Mouse (Mus musculus) liver, embryonic 11.5 days (tissue): Measurements from ENCODE around the gene Spry2. TPM values are rescaled to one million over a fixed set of nuclear protein-coding genes. Genes with fewer than 3 reads are reported as not detected.

Experiments used
- ATAC-seq: fragments of 200-750 bp; cut with Nextera tagmentation; replicated peaks from 2 replicates; pipeline ENCODE4 v1.8.0; 2017; ENCODE audit warnings: moderate number of reproducible peaks, mild to moderate bottlenecking, moderate TSS enrichment, moderate library complexity; ENCODE audit not compliant: low FRiP score
- DNase-seq: peaks from one replicate; pipeline ENCODE4 v3.0.0-alpha.2; 2017; ENCODE audit warnings: low spot score
- H3K27ac ChIP-seq: fragments of 300-500 bp; sonication (generic); 2 replicates; pipeline ENCODE4 v1.5.1; 2014; ENCODE audit warnings: mild to moderate bottlenecking, low read depth, low read length, control low read depth
- H3K27me3 ChIP-seq: fragments of 300-500 bp; sonication (generic); replicated peaks from 2 replicates; pipeline ENCODE4 v1.6.1; 2014; ENCODE audit warnings: low read length, mixed read lengths; ENCODE audit not compliant: control insufficient read depth, insufficient read depth
- H3K36me3 ChIP-seq: fragments of 300-500 bp; sonication (generic); 2 replicates; pipeline ENCODE4 v1.6.1; 2014; ENCODE audit warnings: mild to moderate bottlenecking, low read length, moderate library complexity, mixed read lengths; ENCODE audit not compliant: control insufficient read depth, insufficient read depth
- H3K4me1 ChIP-seq: fragments of 300-500 bp; sonication (generic); replicated peaks from 2 replicates; pipeline ENCODE4 v1.6.1; 2014; ENCODE audit warnings: low read length, mixed read lengths; ENCODE audit not compliant: control insufficient read depth, insufficient read depth
- H3K4me2 ChIP-seq: fragments of 300-500 bp; sonication (generic); 2 replicates; pipeline ENCODE4 v1.6.1; 2014; ENCODE audit warnings: mild to moderate bottlenecking, control low read depth, moderate library complexity
- H3K4me3 ChIP-seq: fragments of 300-500 bp; sonication (generic); 2 replicates; pipeline ENCODE4 v1.5.1; 2014; ENCODE audit warnings: low read depth, low read length, control low read depth
- H3K9ac ChIP-seq: fragments of 300-500 bp; sonication (generic); 2 replicates; pipeline ENCODE4 v1.6.1; 2014; ENCODE audit warnings: low read depth, low read length, control low read depth
- H3K9me3 ChIP-seq: fragments of 300-500 bp; sonication (generic); 2 replicates; pipeline ENCODE4 v1.6.1; 2016; ENCODE audit warnings: low read length, inconsistent platforms, mixed read lengths; ENCODE audit not compliant: control insufficient read depth
- WGBS: fragments of 180-500 bp; shearing (Covaris S2); extraction: QIAGEN DNeasy Blood & Tissue Kit; methylation state at CpG from one replicate; pipeline ENCODE4 v1.1.7; 2014; 5-methylcytosine and 5-hydroxymethylcytosine counted together
- polyA plus RNA-seq: library from polyadenylated mRNA; unstranded; fragments of >200 nt; fragmentation: Nextera tagmentation; extraction: Ambion mirVana; gene quantifications from 2 replicates; pipeline ENCODE4 v1.2.1, GENCODE M21; 2014

Gene Spry2
- polyA plus RNA-seq, 1 experiment from 2014 or later, result 15.3 TPM

GRCm38 (mm10) chr14:105920395-105921216 is 24.0 kb upstream of the Spry2 start:
- no peaks in the 10 kb centered on the region for H3K9me3 ChIP-seq
- no peak overlapping the region for H3K9ac ChIP-seq
- H3K4me2 ChIP-seq, result peak overlapping the region; percentile 36
- 15% methylated on average over 23 of the region's 23 CpGs for WGBS
- 0 out of 2 replicates have a peak, but pooled peaks cover 3% of the 10 kb centered on the region for H3K27me3 ChIP-seq
- ATAC-seq (no peak), DNase-seq (no peak)
- no peak overlapping the region for H3K27ac ChIP-seq
- no peak overlapping the region for H3K4me3 ChIP-seq
- peaks cover 9% of the 10 kb centered on the region; the same call in 1 of the 2 replicates for H3K4me1 ChIP-seq
- H3K36me3 ChIP-seq, result no peaks in the 10 kb centered on the region

GRCm38 (mm10) chr14:105907216-105907615 is 10.6 kb upstream of the Spry2 start:
- WGBS, result 81% methylated on average over 6 of the region's 6 CpGs
- Histone ChIP-seq H3K4me3 (no peak overlapping the region), H3K36me3 (no peaks in the 10 kb centered on the region), H3K9me3 (no peaks in the 10 kb centered on the region), H3K27me3 (no peaks in the 10 kb centered on the region), H3K9ac (no peak overlapping the region), H3K4me2 (no peak overlapping the region), H3K4me1 (no peaks in the 10 kb centered on the region), H3K27ac (no peak overlapping the region)
- ATAC-seq (no peak), DNase-seq (no peak)

GRCm38 (mm10) chr14:105905935-105906334 is 9.3 kb upstream of the Spry2 start:
- ATAC-seq, result no peak

GRCm38 (mm10) chr14:105905509-105905908 is 8.9 kb upstream of the Spry2 start:
- Histone ChIP-seq H3K4me1 (no peaks in the 10 kb centered on the region), H3K27me3 (no peaks in the 10 kb centered on the region), H3K9ac (no peak overlapping the region), H3K36me3 (no peaks in the 10 kb centered on the region), H3K4me3 (no peak overlapping the region), H3K4me2 (no peak overlapping the region), H3K27ac (no peak overlapping the region), H3K9me3 (no peaks in the 10 kb centered on the region)
- 87% methylated on average over 4 of the region's 4 CpGs for WGBS
- ATAC-seq (no peak), DNase-seq (no peak)

More at GRCm38 (mm10) chr14:105905935-105906334, 9.3 kb upstream of the Spry2 start:
- no peak overlapping the region for H3K9ac ChIP-seq
- no peaks in the 10 kb centered on the region for H3K9me3 ChIP-seq
- no peak overlapping the region for H3K4me2 ChIP-seq
- 80% methylated on average over 5 of the region's 5 CpGs for WGBS
- no peak for DNase-seq
- H3K4me1 ChIP-seq, result no peaks in the 10 kb centered on the region
- no peak overlapping the region for H3K27ac ChIP-seq
- H3K36me3 ChIP-seq, result no peaks in the 10 kb centered on the region
- no peak overlapping the region for H3K4me3 ChIP-seq
- no peaks in the 10 kb centered on the region for H3K27me3 ChIP-seq

- H3K4me1 ChIP-seq, result no peaks in the 10 kb centered on the region
- H3K4me3 ChIP-seq, result no peak overlapping the region
- no peaks in the 10 kb centered on the region for H3K9me3 ChIP-seq
- H3K36me3 ChIP-seq, result no peaks in the 10 kb centered on the region
- H3K27me3 ChIP-seq, result no peaks in the 10 kb centered on the region; the same call in 1 of the 2 replicates
- no peak overlapping the region for H3K9ac ChIP-seq
- no peak for DNase-seq
- WGBS, result 75% methylated on average over 7 of the region's 7 CpGs
- no peak overlapping the region for H3K4me2 ChIP-seq
- ATAC-seq, result no peak
- H3K27ac ChIP-seq, result no peak overlapping the region
These were observed 6.2 kb upstream of the Spry2 start for GRCm38 (mm10) chr14:105902807-105903206.

DNA sequence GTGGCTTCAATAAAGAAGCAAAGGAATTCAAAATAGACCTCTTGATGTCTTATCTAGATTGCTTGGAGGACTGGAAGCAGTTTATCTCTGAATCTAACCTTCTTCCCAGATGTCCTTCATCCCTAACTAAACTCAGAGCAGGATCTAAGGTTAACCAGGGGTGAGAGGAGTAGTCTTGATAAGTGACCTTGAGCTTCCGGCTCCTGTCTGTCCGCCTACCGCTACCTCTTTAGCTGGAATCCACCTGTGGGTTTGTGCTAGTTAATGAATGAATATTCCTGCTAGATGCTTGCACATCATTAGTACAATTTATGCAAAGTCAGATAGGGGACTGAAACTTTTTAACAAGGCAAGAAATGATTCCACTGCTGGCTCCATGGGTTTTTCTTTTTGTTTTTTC is 4.2 kb upstream of the Spry2 start:
- Histone ChIP-seq H3K4me2 (no peak overlapping the region), H3K4me1 (no peaks in the 10 kb centered on the region), H3K9me3 (no peaks in the 10 kb centered on the region), H3K27me3 (no peaks in the 10 kb centered on the region; the same call in 1 of the 2 replicates), H3K4me3 (no peak overlapping the region), H3K27ac (no peak overlapping the region), H3K36me3 (no peaks in the 10 kb centered on the region), H3K9ac (no peak overlapping the region)
- no peak for DNase-seq
- ATAC-seq, result no peak
- 73% methylated on average over 3 of the region's 3 CpGs for WGBS

DNA sequence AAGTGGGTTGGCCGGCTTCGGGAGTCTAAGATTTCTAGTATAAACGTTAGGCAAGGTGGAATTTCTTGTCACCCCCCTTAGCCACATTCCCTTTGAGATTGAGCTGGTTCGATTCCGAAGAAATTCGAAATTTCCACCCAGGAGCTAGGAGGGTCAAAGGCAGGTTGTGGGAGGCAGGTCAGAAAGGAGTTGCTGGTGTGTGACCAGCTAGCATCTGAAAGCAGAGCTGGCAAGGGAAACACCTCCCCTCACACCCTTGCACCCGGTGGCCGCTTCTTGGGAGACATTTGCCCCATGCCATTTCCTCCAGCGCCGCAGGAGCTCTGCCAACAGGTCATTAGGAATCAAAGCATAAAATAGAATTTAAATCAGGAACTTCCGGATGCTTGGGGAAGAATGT is 2.5 kb upstream of the Spry2 start:
- Histone ChIP-seq H3K9me3 (no peaks in the 10 kb centered on the region), H3K36me3 (no peaks in the 10 kb centered on the region), H3K4me3 (peak overlapping the region; percentile 63), H3K4me2 (peak overlapping the region; percentile 89), H3K9ac (peak overlapping the region; percentile 79; the same call in 1 of the 2 replicates), H3K4me1 (no peaks in the 10 kb centered on the region), H3K27me3 (peaks cover 2% of the 10 kb centered on the region; the same call in 1 of the 2 replicates), H3K27ac (no peak overlapping the region)
- ATAC-seq (no peak), DNase-seq (no peak)
- WGBS, result 11% methylated on average over 11 of the region's 11 CpGs

DNA sequence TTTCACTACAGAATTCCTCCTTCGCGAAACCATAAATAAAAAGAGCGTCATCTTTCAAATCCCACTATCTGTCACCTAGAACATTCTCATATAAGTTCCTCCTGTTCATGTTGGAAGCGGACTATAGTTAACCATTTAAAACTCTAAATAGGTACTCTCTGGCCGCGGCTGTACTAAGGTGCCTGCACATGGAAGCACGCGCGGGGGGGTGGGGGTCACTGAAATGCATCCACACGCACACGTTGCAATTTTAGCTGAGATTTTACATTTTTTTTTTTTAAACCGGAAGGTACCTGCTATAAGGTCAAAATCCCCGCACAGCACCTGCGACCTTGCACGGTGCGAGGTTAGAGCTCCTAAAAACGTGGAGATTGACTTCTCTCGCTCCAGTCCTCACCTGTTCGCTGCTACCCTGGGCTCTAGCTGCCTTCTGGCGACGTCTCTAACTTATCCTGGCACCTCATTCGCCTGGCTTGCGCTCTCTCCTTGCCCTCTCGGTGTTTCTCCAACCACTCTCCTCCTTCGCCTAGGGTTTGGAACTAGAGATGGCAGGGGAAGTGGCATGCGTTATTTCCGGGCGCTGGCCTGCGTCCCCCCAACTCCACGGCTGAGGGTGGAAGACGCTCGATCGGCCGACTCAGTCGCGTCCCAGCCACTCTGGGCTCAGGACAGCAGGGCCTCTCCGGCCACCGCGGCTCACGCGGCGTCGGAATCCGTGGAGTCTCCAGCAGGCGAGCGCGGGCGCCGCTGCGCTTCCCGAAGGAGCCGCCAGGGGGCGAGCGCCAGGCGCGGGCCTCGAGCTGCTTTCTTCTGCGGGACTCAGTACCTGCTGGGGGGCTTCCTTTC is 1.9 kb upstream of the Spry2 start:
- H3K27me3 ChIP-seq, result peaks cover 2% of the 10 kb centered on the region; the same call in 1 of the 2 replicates
- ATAC-seq (peak; percentile 19), DNase-seq (peak; percentile 86)
- H3K4me3 ChIP-seq, result peak overlapping the region; percentile 63
- H3K4me1 ChIP-seq, result no peaks in the 10 kb centered on the region; the same call in 1 of the 2 replicates
- H3K9me3 ChIP-seq, result no peaks in the 10 kb centered on the region
- H3K4me2 ChIP-seq, result peak overlapping the region; percentile 89
- peak overlapping the region; percentile 79 for H3K9ac ChIP-seq
- H3K36me3 ChIP-seq, result no peaks in the 10 kb centered on the region
- WGBS, result under 1% methylated on average over 58 of the region's 58 CpGs
- peak overlapping the region; percentile 94; the same call in 1 of the 2 replicates for H3K27ac ChIP-seq
